Mouse (Mus musculus): ENCODE data around the gene Aldh16a1.

The Aldh16a1 gene

DNA sequence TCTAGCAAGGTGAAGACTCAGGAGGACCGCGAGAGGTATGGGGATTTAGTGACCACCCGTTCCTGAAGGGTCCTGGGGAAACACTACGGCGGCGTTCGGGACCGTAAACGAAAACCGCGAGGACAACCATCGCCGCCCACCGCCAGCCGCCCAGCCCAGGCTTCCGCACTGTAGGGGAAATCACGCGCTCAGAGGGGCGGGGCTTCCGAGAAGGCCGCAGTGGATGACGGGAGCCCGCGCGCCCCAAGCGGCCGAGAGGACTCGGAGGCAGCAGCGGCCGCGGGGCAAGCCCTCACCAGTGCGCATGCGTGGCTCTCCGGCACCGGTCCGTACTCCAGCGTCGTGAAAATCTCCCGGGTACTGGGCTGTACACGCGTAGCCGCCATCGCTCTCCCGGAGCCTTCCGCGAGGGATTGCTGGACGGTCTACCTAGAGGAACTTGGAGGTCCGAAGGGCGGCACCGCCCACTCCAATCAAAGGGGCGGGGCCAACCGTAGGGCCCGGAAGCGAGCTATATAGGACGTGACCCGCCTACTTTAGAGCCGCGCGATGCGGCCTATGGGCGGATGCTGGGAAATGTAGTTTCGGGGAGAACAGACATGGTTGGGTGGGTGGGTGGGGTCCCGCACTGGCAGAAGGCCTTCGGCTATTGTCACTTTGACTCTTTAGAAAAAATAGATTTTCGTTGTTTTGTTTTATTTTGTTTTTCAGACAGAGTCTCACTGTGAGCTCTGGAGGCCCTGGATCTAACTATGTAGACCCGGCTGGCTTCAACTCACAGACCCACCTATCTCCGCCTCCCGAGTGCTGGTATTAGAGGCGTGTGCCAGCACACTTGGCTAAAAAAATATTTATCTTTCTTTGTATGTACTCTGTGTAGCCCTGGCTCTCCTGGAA is at the start of gene Aldh16a1, which contains the start of gene Pih1d1:
Aldh16a1 (minus strand) TSS at position 489 of the 897 bp plus-strand sequence.
Pih1d1 (plus strand) TSS at position 208 of the 897 bp plus-strand sequence.
- in situ Hi-C loops (cut with MboI, MseI), result no loop called here

DNA sequence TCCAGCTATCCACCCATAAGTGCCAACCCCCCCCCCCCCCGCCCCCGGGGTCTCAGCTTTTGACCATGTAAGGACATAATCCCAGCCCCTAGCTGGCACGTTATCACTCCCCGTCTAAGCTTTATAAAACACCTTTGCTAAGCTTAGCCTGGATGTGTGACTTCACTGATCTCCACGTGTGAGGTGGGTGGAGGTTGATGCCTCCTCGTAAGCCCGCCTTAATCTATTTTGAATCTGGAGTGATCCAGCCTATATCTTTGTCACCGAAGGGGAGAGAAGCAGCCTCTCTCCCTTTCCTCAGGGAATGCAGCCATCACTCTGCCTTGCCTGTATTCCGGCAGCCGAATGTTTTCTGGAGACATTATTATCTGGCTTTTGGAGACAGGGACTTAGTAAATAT is 48.3 kb upstream of the Aldh16a1 start:
- in situ Hi-C loops (cut with MboI, MseI), result no loop called here

DNA sequence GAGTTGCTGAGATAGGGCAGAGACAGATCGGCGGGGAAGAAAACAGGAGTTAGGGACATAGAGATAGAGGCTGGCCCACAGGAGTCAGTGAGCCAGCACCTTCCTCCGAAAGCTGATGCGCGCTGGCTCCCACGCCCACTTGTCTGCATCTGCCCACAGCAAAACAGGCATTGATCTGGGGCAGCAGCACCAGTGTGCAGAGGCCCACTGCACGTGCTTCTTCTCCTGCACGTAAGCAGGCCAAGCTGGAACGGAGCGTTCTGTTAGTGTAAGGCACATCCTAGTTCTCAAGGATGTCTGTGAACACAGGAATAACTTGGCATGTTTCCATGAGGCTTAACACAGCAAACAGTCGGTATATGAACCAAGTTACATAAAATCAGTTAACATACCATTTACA is 44.6 kb upstream of the Aldh16a1 start:
- in situ Hi-C loops (cut with MboI, MseI), result no loop called here

DNA sequence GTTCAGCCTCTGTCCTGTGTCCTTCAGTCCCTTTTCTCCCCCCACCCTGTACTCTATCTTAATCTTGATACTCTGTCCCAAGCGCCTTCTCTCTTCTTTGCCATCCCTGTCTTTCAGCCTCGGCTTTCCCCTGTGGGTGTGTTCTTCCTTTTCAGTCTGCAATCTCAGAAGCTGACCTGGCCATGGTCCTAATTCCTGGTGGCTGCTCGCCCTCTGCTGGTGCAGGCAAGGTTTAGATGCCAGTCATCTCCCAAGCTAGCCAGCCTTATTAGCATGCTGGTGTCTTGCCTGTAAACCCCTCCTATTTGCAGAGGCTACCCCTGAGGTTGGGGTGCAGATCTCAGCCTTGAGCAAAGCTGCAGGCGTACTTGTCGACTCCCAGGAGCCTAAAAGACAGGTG is 44.1 kb upstream of the Aldh16a1 start:
- in situ Hi-C loops (cut with MboI, MseI), result no loop called here

DNA sequence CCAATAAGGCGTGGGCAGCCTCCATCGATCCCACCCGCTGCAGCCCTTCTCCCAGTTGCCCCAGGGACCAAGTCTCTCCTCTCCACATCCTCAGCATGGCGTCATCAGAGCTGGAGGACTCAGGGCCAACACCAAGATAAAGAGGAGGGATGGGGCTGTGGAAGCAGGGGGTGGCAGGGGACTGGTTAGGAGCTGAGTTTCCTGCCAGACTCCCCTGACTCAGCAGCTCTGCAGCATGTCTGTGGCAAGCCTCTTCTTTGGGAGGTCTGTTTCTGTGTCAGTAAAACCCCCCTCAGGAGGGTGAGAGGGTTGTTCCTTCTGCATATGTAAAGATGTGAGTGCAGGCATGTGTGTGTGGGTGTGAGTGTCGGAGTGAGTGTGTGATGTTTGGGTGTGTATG is 42.6 kb upstream of the Aldh16a1 start:
- in situ Hi-C loops (cut with MboI, MseI), result no loop called here

DNA sequence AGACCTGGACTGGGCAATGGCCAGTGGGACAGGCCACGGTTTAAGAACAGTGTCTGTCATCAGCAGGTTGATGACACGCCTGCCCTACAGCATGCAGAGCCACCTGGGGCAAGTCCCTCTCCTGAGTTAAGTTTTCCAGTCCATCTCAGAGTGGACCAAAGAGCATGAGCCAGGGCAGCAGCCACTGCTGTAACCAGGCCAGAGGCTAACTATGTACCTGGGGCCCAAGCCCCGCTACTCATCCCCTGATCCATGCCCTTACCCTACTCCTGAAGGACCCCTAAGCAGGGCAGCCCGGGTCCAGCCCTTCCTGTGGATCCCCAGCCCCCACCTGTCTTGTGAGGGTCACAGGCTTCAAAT is 41.8 kb upstream of the Aldh16a1 start:
- in situ Hi-C loops (cut with MboI, MseI), result no loop called here

DNA sequence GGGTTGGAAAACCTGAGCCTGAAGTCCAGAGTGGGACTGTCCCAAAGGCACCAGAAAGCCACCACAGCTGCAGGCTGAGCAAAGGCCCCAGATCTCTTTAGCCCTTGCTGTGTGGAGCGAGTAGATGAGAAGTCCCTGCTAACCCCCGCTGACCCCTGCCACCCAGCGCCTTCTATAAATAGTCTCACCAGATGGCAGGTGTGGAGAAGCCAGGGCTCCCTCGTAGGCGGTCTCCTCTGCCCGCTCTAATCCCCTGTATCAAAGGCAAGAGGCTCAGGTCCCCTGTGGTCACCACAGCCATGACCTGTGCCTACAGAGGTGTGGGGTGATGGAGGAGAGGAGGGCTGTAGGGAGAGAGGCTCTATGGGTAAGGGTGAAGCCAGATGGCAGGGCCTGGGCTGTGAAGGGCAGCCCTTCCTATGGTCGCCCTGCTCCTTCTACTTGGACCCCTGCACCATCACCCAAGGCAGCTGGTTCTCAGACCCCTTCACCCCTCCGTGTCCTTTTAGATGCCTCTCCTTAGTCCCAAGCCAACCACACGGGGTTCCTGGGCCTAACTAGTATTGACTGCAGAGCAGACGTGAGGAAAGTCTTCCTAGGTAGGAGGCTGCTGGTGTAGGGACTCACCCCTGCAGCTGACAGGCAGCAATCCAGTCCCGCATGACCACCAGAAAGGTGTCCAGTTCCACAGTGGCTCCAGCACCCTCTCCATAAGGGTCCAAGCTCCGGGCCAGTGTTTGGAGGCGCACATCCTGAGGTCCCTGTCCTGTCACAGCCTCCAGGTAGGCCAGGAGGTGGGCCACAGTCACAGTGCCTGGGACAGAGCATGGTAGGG is 41.2 kb upstream of the Aldh16a1 start:
- in situ Hi-C loops (cut with MboI, MseI), result no loop called here

DNA sequence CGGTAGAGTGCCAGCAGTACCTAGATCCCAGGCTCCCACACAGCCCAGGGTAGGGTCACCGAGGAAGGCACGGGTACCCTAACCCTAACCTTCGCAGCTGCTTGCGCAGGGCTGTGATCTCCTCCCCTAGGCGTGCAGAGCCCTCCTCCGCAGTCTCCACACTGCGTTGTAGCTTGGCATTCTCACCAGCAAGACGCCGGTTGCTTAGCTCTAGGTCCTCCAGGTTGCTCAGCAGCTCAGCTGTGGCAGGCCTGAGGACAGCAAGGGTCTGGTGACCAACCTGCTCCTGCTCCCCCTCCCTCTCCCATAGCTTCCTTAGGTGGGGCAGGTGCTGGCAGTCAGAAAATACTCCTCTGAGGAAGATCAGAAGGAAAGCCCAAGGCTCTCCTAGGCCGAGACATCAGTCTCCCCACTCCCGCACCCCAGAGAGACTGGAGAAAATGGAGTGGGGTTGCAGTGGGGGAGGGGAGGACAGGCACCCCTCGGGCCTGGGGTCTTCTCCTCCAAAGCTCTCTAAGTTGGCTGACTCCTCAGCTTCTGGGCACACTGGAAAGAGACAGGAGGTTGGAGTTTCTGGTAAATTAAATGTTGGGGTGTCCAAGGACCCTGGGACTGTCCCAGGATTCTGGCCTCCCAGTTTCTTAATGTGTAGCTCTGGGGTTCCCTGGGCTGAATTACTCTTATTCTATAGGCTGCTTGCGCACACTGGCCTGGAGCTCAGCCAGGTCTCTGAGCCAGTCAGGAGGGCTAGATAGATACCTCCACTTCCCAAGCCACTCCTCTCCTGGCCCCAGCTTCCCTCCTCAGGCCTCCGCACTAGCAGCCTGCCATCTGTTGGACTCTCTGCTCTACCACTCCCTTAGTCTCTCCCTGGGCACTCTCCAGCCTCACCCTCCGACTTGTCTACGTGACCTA is 39.7 kb upstream of the Aldh16a1 start:
- in situ Hi-C loops (cut with MboI, MseI), result no loop called here

DNA sequence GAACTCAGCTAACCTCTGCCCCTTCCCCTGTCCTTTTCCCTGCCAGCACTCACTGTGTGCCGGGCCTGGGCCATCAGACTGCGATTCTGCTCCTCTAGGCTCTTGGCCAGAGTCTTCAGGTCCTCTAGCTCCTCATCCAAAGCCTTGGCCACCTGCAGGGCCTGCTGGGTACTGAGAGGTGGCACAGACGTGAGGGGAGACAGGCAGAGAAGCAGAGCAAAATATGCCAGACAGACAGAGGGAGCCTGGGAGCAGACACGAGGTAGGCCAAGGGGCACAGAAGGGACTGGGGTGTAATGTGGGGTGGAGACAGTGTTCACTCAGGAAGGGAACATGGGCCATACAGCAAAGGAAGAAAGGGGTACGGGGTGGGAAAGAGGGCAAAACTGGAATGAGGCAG is 39.0 kb upstream of the Aldh16a1 start:
- in situ Hi-C loops (cut with MboI, MseI), result no loop called here

DNA sequence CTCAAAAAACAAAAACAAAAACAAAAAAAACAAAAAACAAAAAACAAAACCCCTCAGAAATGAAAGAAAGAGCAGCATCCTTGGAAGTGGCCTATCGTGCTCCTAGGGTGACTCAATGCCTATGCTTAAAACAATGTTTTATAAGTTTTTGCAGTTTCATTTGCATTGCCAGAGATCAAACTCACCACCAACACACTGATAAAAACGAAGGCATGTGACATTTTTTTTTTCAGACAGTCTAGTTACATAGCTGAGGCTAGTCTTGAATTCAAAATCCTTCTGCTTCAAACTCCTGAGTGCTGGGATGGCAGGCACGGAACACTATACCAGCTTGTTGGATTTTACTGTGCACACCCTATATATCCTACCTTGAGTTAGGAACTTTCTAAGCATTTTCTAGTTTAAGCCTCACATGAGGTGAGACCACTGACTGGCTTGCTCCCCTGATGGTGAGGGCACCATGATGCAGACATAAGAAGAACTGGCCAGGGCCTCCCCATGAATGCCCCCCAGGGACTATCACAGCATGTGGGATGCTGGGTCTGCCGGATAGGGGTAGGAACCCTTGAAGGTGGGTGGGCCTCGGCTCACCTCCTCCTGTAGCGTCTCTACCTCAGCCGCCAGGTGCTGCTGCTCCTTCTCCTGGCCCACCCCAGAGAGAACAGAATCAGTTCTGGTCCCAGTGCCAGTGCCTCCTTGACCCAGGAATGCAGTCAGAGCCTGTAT is 38.4 kb upstream of the Aldh16a1 start:
- in situ Hi-C loops (cut with MboI, MseI), result no loop called here

DNA sequence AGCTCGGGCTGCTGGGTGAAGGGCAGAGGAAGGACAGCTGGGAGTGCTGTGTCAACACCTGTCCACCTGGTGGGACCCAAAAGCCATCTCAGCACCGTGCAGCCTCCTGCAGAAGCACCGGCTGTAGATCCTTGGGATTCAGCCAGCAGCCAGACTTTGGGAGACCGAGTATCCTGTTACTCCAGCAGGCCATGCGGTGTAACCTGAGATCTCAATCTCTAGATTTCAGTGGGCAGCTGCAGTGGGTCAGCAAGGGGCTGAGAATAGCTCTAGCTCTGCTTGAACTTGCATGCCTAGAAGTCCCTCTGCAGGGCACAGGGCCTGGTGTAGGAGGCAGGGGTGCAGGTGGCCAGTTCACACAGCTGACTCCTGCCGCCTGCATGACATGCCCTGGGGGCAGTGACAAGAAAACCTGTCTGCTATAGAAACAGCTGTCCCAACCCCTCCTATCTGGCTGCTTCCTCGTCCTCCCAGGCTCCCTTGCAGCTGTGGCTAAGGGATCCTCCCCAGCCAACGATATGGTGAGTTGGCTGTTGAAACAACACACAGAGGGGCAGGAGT is 37.5 kb upstream of the Aldh16a1 start:
- in situ Hi-C loops (cut with MboI, MseI), result no loop called here

DNA sequence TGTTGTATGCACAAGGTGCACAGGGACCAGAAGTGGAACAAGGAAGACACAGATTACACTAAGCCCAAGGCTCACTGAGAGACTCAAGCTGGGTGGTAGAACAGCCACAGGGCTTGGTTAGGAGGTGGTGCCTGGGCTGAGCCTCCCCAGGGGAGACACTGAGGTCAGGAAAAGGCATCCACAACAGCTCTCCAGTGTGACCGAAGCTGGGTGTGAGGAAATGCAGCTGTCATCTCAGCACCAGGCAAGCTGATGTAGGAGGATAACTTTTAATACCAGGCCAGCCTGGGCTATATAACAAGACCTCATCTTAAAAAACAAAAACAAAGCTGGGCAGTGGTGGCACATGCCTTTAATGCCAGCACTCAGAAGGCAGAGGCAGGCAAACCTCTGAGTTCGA is 36.8 kb upstream of the Aldh16a1 start:
- in situ Hi-C loops (cut with MboI, MseI), result no loop called here

DNA sequence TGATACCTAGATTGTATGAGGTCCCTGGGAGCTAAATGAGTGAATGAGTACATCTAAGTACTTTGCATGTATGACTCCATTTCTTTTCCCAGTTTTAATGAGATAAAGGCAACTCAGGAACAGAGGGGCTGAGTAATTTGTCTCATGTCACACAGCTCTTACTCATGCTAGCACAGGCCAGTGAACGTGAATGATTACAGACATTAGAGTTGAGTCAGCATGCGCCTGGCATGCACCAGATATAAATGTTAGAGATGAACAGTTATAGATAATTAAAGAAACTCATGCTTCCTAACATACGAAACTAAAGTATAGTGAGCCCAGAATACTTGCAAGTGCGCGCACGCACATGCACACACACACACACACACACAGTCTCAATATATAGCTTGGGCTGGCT is 35.8 kb upstream of the Aldh16a1 start:
- in situ Hi-C loops (cut with MboI, MseI), result no loop called here

DNA sequence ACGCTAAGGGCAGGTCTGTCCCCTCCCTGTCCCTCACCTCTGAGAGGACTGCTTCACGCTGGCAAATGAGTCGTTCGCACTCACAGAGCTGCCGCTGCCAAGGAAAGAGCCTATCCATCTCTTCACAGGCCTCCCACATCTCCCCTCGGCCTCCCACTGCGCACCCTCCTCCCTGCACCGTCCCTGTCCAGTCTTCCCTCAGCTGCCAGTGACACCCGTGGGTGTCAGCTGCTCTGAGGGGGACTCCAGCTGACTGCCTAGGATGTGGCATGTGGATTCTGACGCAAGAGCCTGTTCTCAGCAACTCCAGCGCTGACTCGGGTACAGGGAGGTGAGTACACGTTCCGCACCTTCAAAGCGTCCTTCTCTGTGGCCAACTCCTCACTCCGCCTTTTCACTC is 35.2 kb upstream of the Aldh16a1 start:
- in situ Hi-C loops (cut with MboI, MseI), result no loop called here

DNA sequence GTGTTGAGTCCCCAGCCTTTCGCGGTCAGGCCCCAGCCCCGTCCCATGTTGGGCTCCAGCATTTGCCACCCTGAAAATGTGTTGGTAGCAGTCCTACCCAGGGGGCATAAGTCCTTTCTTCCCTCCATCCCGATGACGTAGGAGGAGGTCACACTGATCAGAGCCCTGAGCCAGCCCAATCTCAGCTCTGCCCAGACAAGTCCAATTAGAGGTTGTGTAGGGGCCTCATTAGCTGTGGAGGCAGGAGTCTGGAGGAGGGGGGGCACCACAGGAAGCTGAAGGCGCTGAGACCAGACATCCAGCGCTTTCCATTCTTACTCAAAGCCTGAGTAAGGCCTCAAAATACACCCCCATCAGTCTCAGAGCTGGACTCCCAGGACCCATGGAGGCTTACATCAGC is 31.5 kb upstream of the Aldh16a1 start:
- in situ Hi-C loops (cut with MboI, MseI), result no loop called here

DNA sequence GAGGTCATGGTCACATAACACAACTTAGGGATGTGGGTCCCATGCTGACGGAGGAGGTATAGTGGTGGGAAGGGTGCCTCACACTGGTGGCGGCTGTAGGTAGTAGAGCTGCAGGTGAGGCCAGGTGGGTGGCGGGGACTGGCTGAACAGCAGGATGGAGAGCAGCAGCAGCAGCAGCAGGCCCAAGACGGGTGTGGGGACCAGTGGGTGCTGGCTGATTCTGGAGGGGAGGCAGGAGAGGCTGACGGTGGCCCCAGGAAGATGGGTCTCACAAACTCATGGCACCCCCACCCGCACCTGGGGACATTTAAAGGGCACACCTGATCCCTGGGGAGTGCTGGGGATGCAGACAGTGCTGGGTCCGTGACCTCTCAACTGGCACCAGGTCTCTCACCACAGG is 29.3 kb upstream of the Aldh16a1 start:
- in situ Hi-C loops (cut with MboI, MseI), result no loop called here

DNA sequence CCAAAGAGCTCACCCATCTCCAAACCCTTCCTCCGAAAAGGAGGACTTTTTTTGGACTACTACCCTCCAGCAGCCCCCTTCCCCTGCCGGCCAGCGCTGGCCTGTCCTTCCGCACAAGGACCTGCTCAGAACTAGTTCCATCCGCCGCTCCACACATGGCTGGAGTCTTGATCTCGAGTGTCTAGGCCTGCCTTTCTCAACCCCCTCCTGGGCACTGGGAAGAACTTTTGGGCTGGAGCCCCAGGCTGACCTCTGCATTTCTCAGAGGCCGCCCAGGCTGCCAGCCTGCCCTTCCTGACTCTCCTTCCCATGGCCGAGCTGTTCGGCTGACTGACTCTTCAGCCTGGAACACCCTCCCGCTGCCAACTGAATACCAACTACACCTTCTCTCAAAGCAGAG is 28.2 kb upstream of the Aldh16a1 start:
- in situ Hi-C loops (cut with MboI, MseI), result no loop called here

DNA sequence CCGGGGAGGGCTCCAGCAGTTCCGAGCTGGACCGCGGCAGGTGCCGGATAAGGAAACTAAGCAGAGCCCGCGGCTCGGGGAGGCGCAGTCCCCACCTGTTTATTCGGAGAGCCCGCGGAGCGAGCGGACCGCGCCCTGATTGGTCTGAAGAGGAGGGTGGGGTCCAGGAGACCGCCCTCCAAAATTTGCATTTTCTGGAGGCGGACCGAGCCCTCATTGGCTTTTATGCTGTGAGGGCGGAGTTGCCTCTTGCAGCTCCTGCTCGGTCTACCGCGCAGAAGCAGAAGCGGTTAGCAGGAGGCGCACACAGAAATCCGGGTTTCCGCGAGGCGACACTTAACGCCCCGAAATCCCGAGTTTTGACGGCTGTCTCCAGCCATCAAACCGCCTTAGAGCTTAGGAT is 27.8 kb upstream of the Aldh16a1 start:
- in situ Hi-C loops (cut with MboI, MseI), result no loop called here

DNA sequence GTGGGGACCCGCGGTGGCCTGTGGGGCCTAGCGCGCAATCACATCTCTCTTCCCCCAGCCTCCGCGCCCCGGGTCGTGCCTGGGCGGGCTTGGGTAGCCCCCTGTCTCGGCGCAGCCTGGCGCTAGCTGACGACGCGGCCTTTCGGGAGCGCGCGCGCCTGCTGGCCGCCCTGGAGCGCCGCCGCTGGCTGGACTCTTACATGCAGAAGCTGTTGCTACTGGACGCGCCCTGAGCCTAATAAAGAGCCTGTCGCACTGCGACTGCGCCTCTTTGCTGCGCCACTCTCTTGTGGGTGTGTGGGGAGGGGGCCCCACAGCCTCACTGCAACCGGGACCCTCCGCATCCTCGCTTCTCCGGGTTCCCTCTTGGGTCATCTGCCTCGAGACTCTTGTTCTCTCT is 27.2 kb upstream of the Aldh16a1 start:
- in situ Hi-C loops (cut with MboI, MseI), result no loop called here

DNA sequence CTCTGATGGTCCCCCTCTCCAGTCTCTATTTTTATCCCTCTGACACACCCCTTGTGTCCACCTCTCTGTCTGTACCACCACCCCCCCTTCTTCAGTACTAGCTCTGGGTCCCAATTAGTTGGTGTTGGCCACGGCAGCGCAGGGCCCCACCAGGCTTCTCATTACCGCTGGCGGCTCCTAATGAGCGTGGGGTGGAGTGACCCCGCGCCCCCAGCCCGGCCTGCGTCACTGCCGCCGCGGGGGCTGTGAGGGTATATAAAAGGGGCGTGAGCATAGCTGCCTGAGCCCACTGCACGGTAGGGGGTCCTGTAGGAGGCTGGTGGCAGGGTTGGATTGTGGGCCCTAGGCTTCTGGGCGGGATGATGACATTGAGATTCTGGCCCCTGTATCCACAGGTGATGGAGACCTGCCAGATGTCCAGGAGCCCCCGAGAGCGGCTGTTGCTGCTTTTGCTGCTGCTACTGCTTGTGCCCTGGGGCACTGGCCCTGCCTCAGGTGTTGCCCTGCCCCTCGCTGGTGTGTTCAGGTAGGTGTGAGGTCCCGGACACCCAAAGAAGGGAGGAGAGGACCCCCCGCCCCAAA is 26.6 kb upstream of the Aldh16a1 start, which contains the start of gene Pth2:
Pth2 (plus strand) TSS at position 100 of the 582 bp plus-strand sequence.
- in situ Hi-C loops (cut with MboI, MseI), result no loop called here
